Mouse (Mus musculus) E14TG2a.4 (cell line): Measurements from ENCODE around the gene Mc1r.

Source experiments
- H3K27me3 ChIP-seq: 2 replicates; pipeline ENCODE4 v1.6.1; 2014; ENCODE audit warnings: low read length, control low read depth; ENCODE audit not compliant: insufficient read depth
- H3K36me3 ChIP-seq: 2 replicates; pipeline ENCODE4 v1.6.1; 2014; ENCODE audit warnings: low read length, control low read depth; ENCODE audit not compliant: insufficient read depth
- H3K4me1 ChIP-seq: replicated peaks from 2 replicates; pipeline ENCODE4 v1.6.1; 2014; ENCODE audit warnings: low read depth, low read length, control low read depth
- H3K4me3 ChIP-seq: replicated peaks from 2 replicates; pipeline ENCODE4 v1.5.1; 2014; ENCODE audit warnings: mild to moderate bottlenecking, low read length
- H3K9me3 ChIP-seq: 2 replicates; pipeline ENCODE4 v1.6.1; 2014; ENCODE audit warnings: low read length, control low read depth
- CTCF ChIP-seq: conservative IDR thresholded peaks from 2 replicates; pipeline ENCODE4 v1.5.1; 2014; ENCODE audit warnings: low read length
- NANOG ChIP-seq: IDR thresholded peaks from 2 replicates; pipeline ENCODE4 v1.6.1; 2014; ENCODE audit warnings: borderline replicate concordance, low read length, mixed read lengths
- POU5F1 ChIP-seq: IDR thresholded peaks from 2 replicates; pipeline ENCODE4 v1.6.1; 2014; ENCODE audit warnings: low read length, borderline replicate concordance

The Mc1r gene

GRCm38 (mm10) chr8:123406786-123407185, at the start of gene Mc1r:
Gene Mc1r (plus strand): TSS chr8:123407107.
- 0 out of 2 replicates have a peak within 1 kb of the TSS, but pooled peaks have one; percentile 3 for H3K4me3 ChIP-seq
- H3K36me3 ChIP-seq = peaks cover 21% of the 10 kb centered on the region
- H3K4me1 ChIP-seq = peaks cover 61% of the 10 kb centered on the region
- no peaks in the 10 kb centered on the region for H3K9me3 ChIP-seq
- peaks cover 42% of the 10 kb centered on the region for H3K27me3 ChIP-seq
- TF ChIP-seq NANOG = no peak
- peak; percentile 96 for TF ChIP-seq CTCF

DNA sequence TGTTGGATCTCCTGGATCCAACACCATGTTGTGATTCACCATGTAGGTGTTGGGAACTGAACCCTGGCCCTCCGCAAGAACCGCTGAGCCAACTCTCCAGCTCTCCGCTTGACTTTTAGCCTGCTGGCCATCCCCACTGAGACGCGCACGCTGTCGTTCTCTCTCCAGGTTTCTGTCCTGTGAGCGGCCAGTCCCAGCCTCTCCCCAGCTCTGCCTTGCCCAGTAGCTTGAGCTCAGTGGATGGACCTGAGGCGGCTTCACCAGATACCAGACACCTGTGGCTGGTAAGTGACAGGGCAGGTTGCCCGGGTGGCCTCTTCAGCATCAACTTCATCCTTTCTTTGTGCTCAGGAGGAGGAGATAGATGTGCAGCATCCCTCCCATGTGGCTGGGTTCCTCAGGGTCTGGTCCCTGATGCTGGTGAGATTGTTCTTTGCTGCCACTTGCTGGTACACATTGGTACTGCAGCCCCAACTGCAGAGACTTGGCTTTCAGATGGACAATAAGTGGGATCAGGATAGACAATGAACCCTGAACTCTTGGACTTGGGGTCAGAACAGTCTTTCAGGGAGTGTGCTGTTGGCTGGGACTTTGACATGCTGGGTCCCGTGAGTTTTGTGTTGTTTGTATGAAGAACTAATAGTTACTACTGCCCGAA, 45.7 kb upstream of the Mc1r start:
- TF ChIP-seq CTCF (peak; percentile 70), POU5F1 (no peak), NANOG (no peak)
- Histone ChIP-seq H3K4me1 (peaks cover 14% of the 10 kb centered on the region), H3K4me3 (no peak overlapping the region), H3K9me3 (no peaks in the 10 kb centered on the region), H3K27me3 (no peaks in the 10 kb centered on the region), H3K36me3 (peaks cover 83% of the 10 kb centered on the region)

DNA sequence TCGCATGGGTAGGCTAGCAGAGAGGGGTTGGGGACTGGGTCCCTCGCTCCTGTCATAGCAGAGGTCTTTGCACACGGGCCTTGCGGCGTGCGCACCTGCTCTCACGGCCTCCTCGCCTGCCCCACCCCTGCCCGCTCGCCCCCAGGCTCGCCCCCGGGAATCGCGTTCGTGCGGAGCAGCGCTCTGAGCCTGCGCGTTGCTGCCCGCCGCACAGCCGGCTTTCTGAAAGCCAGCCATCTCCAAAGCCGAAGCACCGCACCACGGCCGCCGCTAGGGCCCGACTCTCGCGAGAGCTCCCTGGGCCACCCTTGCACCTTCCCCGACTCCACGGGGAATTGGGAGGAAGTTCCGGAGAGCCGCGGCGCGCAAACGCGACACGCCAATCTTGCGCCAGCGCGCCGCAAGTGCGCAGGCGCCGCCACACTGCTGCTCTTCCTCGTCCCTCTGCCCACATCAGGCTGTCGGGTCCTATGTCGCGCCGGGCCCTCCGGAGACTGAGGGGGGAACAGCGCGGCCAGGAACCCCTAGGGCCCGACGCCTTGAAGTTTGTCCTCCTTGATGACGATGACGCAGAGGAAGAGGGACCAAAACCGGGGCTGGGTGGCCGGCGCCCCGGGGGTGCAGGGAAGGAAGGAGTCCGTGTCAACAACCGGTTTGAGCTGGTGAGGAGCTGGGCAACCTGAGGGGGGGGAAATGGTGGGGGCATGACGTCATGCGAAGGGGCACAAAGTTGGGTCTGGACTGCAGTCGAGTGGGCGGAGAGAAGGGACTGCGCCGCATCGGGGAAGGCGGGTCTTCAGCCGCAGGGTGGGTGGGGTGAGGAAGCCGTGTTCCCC, 33.3 kb upstream of the Mc1r start, which contains the start of gene Tcf25:
TSS of gene Tcf25 (plus strand) at position 351 of the 836 bp plus-strand sequence.
- peak within 1 kb of the TSS; percentile 98 for H3K4me3 ChIP-seq
- no peaks in the 10 kb centered on the region for H3K9me3 ChIP-seq
- TF ChIP-seq CTCF (no peak), NANOG (no peak), POU5F1 (no peak)
- peaks cover 52% of the 10 kb centered on the region for H3K4me1 ChIP-seq
- H3K36me3 ChIP-seq = peaks cover 23% of the 10 kb centered on the region
- H3K27me3 ChIP-seq = no peaks in the 10 kb centered on the region

GRCm38 (mm10) chr8:123374239-123374578, 32.7 kb upstream of the Mc1r start:
- Histone ChIP-seq H3K27me3 (no peaks in the 10 kb centered on the region), H3K36me3 (peaks cover 18% of the 10 kb centered on the region), H3K9me3 (no peaks in the 10 kb centered on the region), H3K4me3 (peak overlapping the region; percentile 98), H3K4me1 (peaks cover 52% of the 10 kb centered on the region)
- TF ChIP-seq CTCF (no peak), POU5F1 (no peak), NANOG (no peak)

DNA sequence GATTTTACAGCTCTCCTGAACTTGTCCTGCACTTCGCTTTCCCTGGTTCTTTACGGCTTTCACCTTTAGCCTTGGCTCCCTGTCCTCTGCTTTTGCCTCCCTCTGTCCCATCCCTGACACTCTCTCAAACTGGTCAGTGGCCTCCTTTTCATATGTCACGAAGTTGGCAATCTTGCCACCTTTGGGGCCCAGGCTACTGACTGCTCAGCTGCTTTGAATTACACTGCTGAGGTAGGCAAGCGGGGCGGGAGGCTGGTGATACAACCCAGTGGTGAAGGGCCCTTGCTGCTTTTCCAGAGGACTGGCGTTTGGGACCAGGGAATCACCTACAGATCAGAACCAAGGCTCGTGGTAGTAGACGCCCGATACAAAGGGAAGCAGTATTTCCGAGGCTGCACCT, 31.2 kb upstream of the Mc1r start:
- TF ChIP-seq CTCF (no peak), NANOG (no peak), POU5F1 (no peak)
- Histone ChIP-seq H3K27me3 (no peaks in the 10 kb centered on the region), H3K9me3 (no peaks in the 10 kb centered on the region), H3K4me3 (peak overlapping the region; percentile 53), H3K4me1 (peaks cover 52% of the 10 kb centered on the region), H3K36me3 (peaks cover 18% of the 10 kb centered on the region)

GRCm38 (mm10) chr8:123376106-123376505, 30.8 kb upstream of the Mc1r start:
- Histone ChIP-seq H3K4me1 (peaks cover 52% of the 10 kb centered on the region), H3K36me3 (peaks cover 22% of the 10 kb centered on the region), H3K4me3 (peak overlapping the region; percentile 53), H3K9me3 (no peaks in the 10 kb centered on the region), H3K27me3 (no peaks in the 10 kb centered on the region)
- 0 out of 2 replicates have a peak, but pooled peaks have one; percentile 6 for TF ChIP-seq POU5F1
- no peak for TF ChIP-seq CTCF

DNA sequence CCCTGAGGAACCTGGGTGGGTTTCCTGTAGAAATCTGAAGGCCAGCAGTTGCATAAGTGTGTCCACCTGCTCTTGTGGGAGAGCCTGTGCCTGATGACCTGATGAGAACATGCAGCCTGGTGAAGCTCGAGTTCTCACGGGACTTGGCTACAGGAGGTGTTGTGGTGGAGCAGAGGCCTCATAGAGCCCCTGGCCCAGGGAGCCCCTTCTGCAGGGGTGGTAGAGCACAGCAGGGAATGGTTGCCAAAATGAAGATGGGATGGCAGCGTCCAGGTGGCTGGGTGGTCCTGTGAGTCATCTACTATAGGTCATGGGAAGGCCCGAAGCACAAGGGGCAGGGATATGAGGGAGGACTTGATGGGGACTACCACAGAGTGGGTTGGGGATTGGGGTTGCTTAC, 25.2 kb upstream of the Mc1r start:
- Histone ChIP-seq H3K36me3 (peaks cover 78% of the 10 kb centered on the region), H3K4me3 (no peak overlapping the region), H3K27me3 (no peaks in the 10 kb centered on the region), H3K4me1 (peaks cover 18% of the 10 kb centered on the region), H3K9me3 (no peaks in the 10 kb centered on the region)
- TF ChIP-seq POU5F1 = no peak
- TF ChIP-seq CTCF = no peak
- no peak for TF ChIP-seq NANOG

DNA sequence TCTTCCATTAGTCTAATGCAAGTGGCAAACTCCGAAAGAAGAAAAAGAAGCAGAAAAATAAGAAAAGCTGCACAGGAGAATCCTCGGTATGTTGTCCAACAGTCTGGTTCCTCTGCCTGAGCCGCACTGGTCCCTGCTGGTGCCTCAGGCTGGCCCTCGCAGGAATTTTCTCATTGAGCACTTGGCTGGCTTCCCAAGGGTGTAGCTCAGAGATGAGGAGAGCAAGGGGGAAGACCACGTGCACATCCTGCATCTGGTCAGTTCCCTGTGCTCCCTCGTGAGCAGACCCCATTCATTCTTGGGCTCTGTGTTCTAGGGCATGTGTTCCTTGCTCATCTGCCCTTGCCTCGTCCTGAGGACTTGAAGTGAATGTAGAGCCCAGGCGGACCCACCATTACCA, 24.4 kb upstream of the Mc1r start:
- Histone ChIP-seq H3K4me3 (no peak overlapping the region), H3K36me3 (peaks cover 82% of the 10 kb centered on the region), H3K27me3 (no peaks in the 10 kb centered on the region), H3K4me1 (peaks cover 18% of the 10 kb centered on the region), H3K9me3 (no peaks in the 10 kb centered on the region)
- TF ChIP-seq POU5F1 (no peak), NANOG (no peak), CTCF (no peak)
